Mouse (Mus musculus) spleen, postnatal 10 days (tissue): Measurements from ENCODE around the gene Oaz3.

Experiments
- DNase-seq, 2 experiments: peaks; one replicate each; pipeline ENCODE4 v3.0.0; 2021 to 2022; ENCODE audit warnings: low spot score in 2 of 2

Oaz3 gene

DNA sequence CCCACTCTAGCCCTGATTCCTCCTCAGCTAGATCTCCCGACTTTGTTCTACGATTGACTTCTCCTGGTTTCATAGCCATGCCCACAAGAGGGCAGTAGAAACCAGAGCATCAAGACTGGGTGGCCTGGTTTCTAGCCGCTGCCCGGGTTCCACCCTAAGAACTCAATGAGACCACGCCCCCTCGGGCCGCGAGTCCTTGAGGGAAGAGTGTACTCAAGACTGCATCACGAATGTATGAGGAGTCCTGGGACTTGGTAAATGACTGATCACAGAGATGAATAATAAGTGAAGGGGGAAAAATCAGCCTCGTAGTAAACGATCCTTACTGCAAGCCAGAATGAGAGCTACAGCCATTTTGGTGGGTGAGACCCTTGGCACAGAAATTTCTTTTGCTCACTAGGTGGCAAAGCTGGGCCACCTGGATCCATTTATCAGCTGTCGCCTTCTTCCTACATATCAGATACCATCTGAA, 12.8 kb upstream of the Oaz3 start:
- DNase-seq = peak; percentile 34 to 76

DNA sequence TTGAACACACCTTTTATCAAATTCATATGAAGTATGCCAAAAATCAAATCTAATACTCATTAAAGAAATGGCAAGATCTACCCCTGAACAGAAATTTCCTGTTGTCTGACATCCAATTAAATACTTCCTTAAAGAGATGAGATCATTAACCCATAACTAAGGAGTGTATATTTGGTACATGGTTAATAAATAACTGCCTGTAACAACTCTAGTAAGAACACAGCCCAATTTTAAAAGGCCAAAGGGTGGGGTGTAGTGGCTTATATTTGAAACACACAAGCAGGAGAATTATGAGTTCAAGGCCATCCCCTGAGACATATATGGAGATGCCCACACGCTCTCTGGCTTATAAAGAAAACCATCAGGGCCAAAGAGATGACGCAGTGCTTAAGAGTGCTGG, 5.7 kb upstream of the Oaz3 start:
- no peak for DNase-seq

GRCm38 (mm10) chr3:94442951-94443596, 641 bp downstream of the Oaz3 start, which contains the start of gene Mrpl9:
TSS of gene Mrpl9 (plus strand) at chr3:94443318.
- DNase-seq = peak; percentile 96 to 97

DNA sequence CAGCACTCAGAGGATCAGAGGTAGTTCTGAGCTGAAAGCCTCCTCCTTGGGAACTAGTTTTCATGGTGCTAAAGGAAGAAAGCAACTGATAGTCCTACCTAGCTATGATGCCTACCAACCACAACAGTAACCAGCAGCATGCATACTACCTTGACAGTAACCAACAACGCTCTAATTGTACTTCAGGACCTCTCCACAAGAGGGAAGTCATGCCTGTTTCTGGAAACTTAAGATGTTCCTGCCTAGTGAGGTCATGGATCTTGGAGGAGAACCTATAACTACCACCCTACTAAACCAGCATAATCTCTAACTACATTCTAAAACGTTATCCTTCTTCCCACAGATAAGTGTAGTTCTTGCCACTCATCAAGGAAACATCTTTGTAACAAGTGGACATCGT, 2.5 kb downstream of the Oaz3 start:
- no peak for DNase-seq

DNA sequence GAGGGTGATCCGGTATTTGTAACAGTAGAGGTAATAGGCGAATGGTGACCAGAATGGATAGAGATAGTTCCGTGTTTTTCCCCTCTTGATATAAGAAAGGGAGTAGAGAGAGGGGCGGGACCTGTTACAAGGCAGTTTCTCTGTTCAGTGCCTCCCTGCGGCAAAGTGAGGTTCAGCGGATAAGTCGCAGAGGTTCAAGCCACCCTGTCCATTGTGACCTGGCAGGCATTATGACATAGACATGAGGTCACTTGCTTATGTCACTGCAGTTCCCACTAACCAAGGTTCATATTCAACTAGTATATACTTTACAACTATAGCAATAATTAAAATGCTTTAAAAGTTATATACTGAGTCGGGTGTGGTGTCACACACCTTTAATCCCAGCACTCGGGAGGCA, 7.3 kb downstream of the Oaz3 start:
- DNase-seq = no peak

DNA sequence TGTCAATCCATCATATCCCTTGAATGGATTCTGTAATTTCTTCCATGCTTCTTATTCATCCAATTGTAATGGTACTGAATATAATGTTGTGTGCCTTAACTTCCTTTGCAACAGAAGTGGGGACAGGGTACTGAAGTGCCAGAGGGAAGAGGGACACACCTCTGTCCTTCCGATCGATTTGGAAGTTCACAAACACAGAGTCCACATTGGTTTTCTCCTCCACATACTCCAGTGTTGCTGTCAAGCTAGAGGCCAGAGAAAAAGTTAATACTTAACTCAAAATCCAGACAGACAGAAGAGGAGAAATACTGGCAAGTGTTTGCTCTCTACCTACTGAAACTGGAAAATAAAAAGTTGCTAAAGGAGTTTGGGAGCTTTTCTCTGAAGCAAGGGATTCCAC, 9.4 kb downstream of the Oaz3 start:
- no peak for DNase-seq

DNA sequence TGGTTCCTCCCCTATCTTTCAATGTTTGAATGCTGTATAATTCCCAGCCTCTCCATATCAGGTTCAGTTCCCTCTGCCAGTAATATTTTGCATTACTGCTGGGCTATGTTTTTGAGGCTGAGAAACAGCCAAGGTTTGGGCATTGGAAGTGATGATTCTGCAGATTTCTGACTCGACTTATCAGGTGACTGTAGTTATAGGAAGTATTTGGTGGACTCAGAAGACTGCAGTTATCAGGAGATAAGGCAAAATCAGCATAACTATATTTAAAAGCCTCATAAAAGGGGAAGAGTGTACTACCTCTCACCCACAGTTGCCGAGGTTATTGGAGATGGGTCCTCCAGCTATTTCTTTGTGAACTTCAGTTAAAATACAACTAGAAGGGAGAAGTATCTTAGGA, 12.7 kb downstream of the Oaz3 start:
- DNase-seq = no peak

DNA sequence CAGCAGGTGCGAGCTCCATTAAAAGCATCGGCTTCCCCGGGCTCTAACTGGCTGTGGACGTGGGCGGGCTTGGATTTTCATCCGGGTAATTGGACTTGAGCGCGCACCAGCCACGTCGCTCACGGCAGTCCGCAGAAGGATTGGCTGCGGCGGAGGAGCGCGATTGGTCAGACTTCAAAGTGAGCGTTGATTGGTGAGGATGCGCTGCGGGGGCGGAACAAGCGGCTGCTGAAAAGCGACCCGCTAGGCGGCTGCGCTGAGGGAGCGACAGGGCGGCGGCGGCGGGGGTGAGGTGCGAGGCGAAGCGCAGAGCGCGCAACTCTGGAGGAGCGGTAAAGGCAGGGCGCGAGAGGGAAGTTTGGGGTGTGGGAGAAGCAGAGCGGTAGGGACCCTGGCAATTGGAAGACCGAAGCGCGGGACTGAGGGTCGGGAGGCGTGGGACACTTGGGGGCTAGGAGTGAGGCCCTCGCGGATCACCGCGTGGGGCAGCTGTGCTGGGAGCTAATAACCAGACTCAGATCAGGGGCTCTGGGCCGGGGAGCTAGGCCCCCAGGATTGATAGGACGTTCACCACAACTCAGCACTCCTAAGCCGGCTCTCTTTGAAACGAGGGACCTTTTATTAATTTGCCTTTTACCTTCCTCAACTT, 30.6 kb downstream of the Oaz3 start, which contains the start of gene Tdrkh:
Gene Tdrkh, plus strand, starts transcription at position 243 of the 649 bp plus-strand sequence.
- DNase-seq = peak; percentile 67 to 89

DNA sequence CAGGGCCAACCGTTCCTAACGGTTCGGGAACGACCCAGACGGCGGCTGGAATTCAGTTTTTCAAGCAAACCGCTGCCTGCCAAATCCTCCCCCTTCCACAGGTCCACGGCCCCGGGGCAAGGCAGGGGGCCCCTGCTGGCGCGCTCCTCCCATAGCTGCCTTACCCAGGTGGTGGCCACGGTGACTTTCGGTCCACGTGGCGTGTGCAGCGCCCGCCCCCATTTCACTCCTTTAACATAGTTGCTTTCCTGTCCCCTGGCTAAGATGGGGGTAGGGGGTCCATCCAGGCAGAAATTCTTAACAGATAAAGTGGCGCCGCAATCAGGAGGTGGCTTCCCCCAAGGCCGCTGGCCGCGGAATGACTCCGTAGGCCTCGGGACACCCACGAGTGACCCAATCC, 31.2 kb downstream of the Oaz3 start:
- DNase-seq = no peak

DNA sequence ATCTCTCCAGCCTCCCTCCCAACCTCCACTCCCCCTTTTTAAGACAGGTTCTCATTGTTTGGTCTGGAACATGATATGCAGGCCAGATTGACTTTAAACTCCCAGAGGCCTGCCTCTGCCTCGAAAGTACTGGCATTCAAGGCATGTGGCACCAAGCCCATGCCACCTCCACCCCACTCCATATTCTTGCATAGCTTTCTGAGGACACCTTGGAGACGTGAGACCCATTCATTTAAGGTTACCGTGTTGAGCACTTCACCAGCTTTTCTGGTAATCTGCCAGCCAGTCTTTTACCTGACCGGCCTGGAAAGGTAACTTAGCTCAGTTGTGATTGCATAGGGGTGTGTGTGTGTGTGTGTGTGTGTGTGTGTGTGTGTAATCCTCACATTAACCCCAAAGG, 38.2 kb downstream of the Oaz3 start:
- no peak for DNase-seq

DNA sequence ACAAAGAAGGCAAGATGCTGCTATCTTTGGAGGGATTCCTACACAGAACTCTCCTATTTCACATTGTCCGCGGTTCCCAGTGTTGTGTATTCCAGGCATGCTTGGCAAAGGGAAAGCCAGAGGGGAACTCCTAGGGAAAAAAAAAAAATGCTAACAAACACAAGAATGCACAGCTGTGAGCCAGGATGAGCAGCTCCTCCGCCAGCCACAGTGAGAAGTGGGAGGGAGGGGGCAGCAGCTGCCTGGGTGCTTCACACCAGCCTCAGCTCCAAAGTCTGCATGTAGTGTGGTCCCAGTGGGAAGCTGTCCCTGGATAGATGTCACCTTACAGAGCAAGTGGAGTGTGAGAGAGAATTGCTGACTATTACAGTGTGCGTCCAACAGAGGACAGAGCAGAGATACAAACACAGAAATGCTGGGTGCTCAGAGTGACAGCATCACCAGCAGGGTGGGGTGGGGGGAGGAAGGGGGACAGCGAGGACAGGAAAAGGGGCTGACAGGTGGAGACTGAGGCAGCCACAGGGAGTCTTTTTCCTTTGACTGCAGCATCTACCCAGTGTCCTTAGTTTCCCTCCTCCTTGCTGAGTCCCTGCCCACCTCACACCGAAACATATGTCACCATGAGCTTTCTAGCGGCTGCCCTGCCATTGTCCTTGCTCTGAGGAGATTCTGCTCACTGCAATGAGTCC, 39.2 kb downstream of the Oaz3 start:
- no peak for DNase-seq

DNA sequence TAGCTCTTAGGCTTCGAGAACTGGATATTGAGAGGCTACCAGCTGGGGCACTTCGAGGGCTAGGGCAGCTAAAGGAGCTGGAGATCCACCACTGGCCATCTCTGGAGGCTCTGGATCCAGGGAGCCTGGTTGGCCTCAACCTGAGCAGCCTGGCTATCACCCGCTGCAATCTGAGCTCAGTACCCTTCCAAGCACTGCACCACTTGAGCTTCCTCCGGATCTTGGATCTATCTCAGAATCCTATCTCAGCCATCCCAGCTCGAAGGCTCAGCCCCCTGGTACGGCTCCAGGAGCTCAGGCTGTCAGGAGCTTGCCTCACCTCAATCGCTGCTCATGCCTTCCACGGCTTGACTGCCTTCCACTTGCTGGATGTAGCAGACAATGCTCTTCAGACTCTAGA, 41.3 kb downstream of the Oaz3 start:
- no peak for DNase-seq

GRCm38 (mm10) chr3:94399663-94400310, 43.9 kb downstream of the Oaz3 start:
- no peak for DNase-seq

GRCm38 (mm10) chr3:94398943-94399481, 44.7 kb downstream of the Oaz3 start:
- DNase-seq = no peak

DNA sequence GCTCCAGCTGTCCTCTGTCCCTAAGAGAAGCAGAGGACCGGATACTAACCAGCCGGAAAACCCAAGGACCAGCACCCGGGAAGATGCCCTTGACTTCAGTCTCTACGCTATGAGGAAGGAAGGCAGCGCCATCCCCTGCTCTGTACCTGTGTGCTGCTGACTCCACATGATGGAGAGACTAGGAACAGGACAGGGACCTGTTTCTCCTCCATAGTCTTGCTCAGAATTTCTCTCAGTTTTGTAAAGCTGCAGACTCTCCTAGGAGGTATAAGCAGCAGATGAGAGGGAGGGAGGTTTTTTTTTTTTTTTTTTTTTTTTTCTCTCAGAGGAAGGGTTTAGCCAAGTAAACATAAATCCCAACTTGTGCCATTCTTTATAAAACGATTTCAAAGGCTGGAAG, 45.5 kb downstream of the Oaz3 start, which contains the start of gene Lingo4:
Gene Lingo4, plus strand, starts transcription at position 301 of the 400 bp plus-strand sequence.
- no peak for DNase-seq

- no peak for DNase-seq
Measured at GRCm38 (mm10) chr3:94396851-94397250, 46.9 kb downstream of the Oaz3 start.

GRCm38 (mm10) chr3:94396336-94396735, 47.4 kb downstream of the Oaz3 start:
- no peak for DNase-seq

- no peak for DNase-seq
Measured at GRCm38 (mm10) chr3:94393049-94393448, 50.7 kb downstream of the Oaz3 start.

DNA sequence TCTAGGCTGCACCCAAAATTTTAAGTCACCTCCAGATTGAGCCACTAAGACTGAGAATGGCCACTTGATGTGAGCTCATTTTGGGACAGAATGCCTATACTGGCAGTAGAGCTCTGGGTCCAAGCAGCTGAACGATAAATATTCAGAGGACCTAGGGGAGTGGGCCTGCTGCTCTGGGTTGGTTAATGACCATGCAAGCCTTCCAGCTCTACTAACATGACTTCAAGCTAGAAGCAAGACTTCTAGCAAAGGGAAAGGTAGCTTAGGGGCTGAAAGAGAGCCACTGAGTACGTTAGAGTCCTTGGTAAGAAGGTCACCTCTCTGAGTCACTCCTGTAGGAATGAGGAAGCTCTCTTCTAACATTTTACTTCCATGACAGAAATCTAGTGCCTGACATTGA, 51.6 kb downstream of the Oaz3 start:
- no peak for DNase-seq

- DNase-seq = no peak
Measured at GRCm38 (mm10) chr3:94391001-94391400, 52.7 kb downstream of the Oaz3 start.

DNA sequence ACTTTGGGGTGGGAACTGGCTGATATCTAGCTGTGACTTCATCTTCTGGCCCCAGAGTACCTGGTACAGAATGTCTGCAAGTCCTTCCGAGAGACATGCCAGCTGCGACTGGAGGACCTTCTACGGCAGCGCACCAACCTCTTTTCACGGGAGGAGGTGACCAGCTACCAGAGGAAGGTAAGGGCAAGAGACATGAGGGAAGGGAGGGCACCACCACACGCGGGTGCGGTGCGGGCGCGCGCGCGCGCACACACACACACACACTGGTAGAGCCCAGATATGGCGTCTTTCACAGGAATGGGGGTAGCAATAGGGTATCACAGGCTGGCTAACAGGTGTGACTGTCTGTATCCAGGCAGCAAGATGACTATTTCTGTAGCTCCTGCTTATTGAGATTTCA, 54.3 kb downstream of the Oaz3 start:
- DNase-seq = no peak

DNA sequence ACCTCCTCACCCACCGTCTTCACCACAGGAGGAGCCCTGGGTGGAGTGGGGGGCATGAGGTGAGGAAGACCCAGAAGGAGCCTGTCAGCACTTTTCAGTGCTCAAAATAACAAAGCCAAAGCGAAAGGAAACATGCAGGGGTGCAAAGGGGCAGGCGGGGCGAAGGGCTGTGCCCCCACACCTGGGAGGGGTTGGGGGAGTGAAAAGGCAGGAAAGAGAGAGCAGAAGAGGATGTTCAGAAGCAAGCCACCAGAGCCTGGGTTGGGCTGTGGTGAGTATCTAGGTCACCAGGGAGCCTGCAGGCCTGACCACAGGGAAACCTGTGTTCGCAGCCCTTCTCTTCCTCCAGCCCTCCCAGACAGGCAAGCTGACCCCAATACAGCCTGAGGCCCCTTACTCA, 55.7 kb downstream of the Oaz3 start:
- DNase-seq = no peak
